Mouse (Mus musculus): ENCODE measurements around the gene Noc4l. TPM values are rescaled to one million over a fixed set of nuclear protein-coding genes. Genes with fewer than 3 reads are reported as not detected.
A peak's percentile ranks its signal among the peaks of the same experiment; 100 is the strongest.

The Noc4l gene
- polyA plus RNA-seq, 1 experiment from 2014 or later: 38.9 TPM

DNA sequence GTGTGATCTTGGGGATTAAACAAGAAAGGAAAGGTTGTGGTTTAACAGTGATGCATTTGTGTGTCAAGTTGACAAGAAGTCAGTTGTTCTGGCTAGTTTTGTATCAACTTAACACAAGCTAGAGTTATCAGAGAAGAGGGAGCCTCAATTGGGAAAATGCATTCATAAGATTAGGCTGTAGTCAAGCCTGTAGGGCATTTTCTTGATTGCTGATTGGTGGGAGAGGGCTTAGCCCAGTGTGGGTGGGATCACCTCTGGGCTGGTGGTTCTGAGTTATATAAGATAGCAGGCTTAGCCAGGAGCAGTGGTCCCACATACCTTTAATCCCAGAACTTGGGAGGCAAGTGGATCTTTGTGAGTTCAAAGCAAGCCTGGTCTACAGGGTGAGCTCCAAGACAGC is 6.8 kb downstream of the Noc4l start:
- no peaks in the 10 kb centered on the region for H3K9me3 ChIP-seq (ENCODE audit: control insufficient read depth, low read length)
- ATAC-seq (ENCODE audit: low read depth) (no peak), DNase-seq (ENCODE audit: low spot score) (no peak)
- no peaks in the 10 kb centered on the region for H3K4me1 ChIP-seq (ENCODE audit: control insufficient read depth, insufficient read depth, low read length)
- no peak overlapping the region for H3K4me2 ChIP-seq (ENCODE audit: low read depth, low read length)
- no peak overlapping the region for H3K9ac ChIP-seq (ENCODE audit: low read depth, low read length)
- H3K4me3 ChIP-seq (ENCODE audit: low read depth, low read length): no peak overlapping the region
- H3K27me3 ChIP-seq (replicated peaks; ENCODE audit: control insufficient read depth, insufficient read depth, low read length): no peaks in the 10 kb centered on the region
- H3K36me3 ChIP-seq (ENCODE audit: control insufficient read depth, insufficient read depth, low read length): peaks cover 58% of the 10 kb centered on the region
- H3K27ac ChIP-seq (replicated peaks; ENCODE audit: low read depth, low read length): no peak overlapping the region

DNA sequence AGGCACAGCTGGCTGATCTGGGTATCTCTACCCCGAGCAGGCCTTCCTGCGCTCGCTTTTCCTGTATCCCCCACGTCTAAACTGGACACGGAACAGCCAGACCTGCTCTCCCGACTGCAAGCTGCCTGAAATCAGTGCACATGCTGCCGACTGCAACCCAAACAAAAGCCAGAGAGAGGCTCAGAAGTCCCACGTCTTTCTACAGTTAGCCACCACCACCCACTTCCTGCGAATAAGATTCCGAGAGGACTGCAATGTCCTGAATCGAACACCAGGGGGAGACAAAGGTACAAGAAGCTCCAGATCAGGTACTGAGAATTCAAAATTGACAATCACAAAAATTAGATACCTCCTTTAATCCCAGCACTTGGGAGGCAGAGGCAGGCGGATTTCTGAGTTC is 13.8 kb downstream of the Noc4l start:
- H3K27ac ChIP-seq (replicated peaks; ENCODE audit: low read depth, low read length): no peak overlapping the region
- DNase-seq (ENCODE audit: low spot score) (peak; percentile 63), ATAC-seq (ENCODE audit: low read depth) (0 out of 2 replicates have a peak, but pooled peaks have one; percentile 62)
- no peaks in the 10 kb centered on the region for H3K4me1 ChIP-seq (ENCODE audit: control insufficient read depth, insufficient read depth, low read length)
- no peaks in the 10 kb centered on the region for H3K9me3 ChIP-seq (ENCODE audit: control insufficient read depth, low read length)
- peak overlapping the region; percentile 61; the same call in 1 of the 2 replicates for H3K9ac ChIP-seq (ENCODE audit: low read depth, low read length)
- H3K36me3 ChIP-seq (ENCODE audit: control insufficient read depth, insufficient read depth, low read length): no peaks in the 10 kb centered on the region
- H3K4me3 ChIP-seq (ENCODE audit: low read depth, low read length): no peak overlapping the region
- no peaks in the 10 kb centered on the region for H3K27me3 ChIP-seq (replicated peaks; ENCODE audit: control insufficient read depth, insufficient read depth, low read length)
- 22% methylated on average over 12 of the region's 12 CpGs for WGBS
- peak overlapping the region; percentile 46 for H3K4me2 ChIP-seq (ENCODE audit: low read depth, low read length)

DNA sequence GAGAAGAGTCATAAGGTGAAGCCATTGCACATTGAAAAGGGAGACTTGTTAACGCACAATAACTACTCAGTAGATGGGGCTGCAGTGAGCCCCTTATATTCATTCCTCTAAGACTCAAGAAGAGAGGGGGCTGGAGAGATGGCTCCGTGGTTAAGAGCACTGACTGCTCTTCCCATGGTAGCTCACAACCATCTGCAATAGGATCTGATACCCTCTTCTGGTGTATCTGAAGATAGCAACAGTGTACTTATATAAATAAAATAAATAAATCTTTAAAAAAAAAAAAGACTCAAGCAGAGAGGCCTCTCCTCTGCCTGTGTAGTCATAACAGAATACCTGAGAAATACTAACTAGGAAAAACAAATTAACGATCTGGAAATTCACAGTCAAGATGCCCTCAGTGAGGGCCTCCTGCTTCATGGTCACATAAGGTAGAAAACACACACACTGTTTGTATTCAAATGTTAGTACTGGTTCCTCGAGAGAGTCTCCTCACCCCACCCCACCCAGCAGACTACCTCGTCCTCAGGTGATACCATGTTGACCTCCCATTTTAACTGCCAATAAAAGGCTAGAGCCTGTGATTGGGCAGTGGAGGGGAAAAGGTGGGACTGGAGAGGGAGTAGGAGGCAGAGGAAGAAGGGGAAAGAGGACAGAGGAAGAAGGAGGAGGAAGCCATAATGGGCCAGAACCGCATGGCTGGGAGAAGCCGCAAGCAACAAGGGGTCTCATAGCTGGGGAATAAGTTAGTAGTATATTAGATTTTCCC is 14.7 kb downstream of the Noc4l start:
- no peaks in the 10 kb centered on the region for H3K9me3 ChIP-seq (ENCODE audit: control insufficient read depth, low read length)
- no peaks in the 10 kb centered on the region for H3K27me3 ChIP-seq (replicated peaks; ENCODE audit: control insufficient read depth, insufficient read depth, low read length)
- DNase-seq (ENCODE audit: low spot score) (no peak), ATAC-seq (ENCODE audit: low read depth) (no peak)
- H3K36me3 ChIP-seq (ENCODE audit: control insufficient read depth, insufficient read depth, low read length): no peaks in the 10 kb centered on the region
- no peaks in the 10 kb centered on the region for H3K4me1 ChIP-seq (ENCODE audit: control insufficient read depth, insufficient read depth, low read length)
- H3K4me3 ChIP-seq (ENCODE audit: low read depth, low read length): no peak overlapping the region
- H3K4me2 ChIP-seq (ENCODE audit: low read depth, low read length): no peak overlapping the region
- no peak overlapping the region for H3K9ac ChIP-seq (ENCODE audit: low read depth, low read length)
- no peak overlapping the region for H3K27ac ChIP-seq (replicated peaks; ENCODE audit: low read depth, low read length)
- WGBS: 81% methylated on average over 7 of the region's 7 CpGs

DNA sequence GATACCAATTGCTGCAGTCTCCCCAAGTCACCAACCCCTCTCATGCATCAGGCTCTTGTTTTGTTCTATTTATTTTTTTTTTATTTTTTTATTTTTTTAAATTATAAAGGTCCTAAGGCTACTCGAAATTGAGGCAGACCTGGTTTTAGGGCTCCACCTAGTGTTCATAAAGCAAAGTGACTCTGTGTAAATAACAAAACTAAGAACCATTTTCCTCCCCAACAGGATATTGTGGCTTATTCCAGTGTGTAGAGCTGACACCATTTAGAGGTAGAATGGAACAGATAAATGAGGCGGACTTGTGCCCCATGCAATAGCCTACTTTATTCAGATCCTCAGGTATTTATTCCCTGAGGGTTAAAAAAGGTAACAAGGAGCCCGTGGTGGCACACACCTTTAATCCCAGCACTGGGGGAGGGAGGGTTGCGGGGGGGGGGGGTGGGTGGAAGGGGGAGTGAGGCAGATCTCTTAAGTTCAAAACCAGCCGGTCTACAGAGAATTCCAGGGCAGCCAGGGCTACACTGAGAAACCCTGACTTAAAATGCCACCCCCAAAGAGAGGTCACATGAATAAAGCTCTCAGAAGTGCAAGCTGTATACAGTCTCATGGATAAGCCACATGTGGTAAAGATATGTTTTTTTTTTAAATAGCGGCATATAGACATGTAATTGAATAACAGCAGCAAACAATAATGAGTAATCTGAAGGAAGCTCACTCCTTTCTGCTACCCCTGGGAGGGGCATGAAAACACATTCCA is 17.1 kb downstream of the Noc4l start:
- DNase-seq (ENCODE audit: low spot score): peak; percentile 57
- 35% methylated on average over 6 of the region's 6 CpGs for WGBS
- Histone ChIP-seq H3K36me3 (ENCODE audit: control insufficient read depth, insufficient read depth, low read length) (no peaks in the 10 kb centered on the region), H3K27ac (replicated peaks; ENCODE audit: low read depth, low read length) (no peak overlapping the region), H3K4me3 (ENCODE audit: low read depth, low read length) (no peak overlapping the region), H3K9me3 (ENCODE audit: control insufficient read depth, low read length) (no peaks in the 10 kb centered on the region), H3K4me1 (ENCODE audit: control insufficient read depth, insufficient read depth, low read length) (no peaks in the 10 kb centered on the region), H3K9ac (ENCODE audit: low read depth, low read length) (no peak overlapping the region), H3K4me2 (ENCODE audit: low read depth, low read length) (no peak overlapping the region), H3K27me3 (replicated peaks; ENCODE audit: control insufficient read depth, insufficient read depth, low read length) (no peaks in the 10 kb centered on the region)
- ATAC-seq (ENCODE audit: low read depth): no peak

DNA sequence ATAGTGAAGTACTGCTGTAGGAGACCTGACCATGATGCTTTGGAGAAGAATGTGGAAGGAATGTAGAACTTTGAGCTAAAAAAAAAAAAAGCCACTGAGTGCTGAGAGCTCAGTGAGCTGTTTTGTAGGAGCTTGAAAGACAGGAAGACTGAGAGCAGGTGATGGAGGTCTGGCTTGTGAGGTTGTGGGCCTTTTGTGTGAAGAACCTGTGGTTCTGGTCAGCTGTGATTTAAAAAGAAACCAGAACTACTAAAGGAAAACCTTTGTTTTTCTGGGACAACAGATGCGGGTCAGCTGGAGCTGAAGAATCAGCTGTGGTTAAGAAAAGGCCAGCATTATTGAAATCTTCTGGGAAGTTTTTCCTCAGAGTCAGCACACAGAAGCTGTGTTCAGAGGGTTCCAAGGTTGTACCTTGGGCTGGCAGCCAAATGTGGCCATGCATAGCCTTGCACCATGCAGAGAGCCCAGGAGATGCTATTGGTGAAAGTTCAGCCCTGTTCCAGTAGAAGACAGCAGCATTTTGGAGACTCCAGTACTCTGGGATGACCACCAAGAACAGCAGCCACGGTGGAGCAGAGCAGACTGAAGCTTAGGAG is 23.6 kb downstream of the Noc4l start:
- Histone ChIP-seq H3K4me2 (ENCODE audit: low read depth, low read length) (no peak overlapping the region), H3K36me3 (ENCODE audit: control insufficient read depth, insufficient read depth, low read length) (no peaks in the 10 kb centered on the region), H3K4me3 (ENCODE audit: low read depth, low read length) (no peak overlapping the region), H3K9me3 (ENCODE audit: control insufficient read depth, low read length) (no peaks in the 10 kb centered on the region), H3K9ac (ENCODE audit: low read depth, low read length) (no peak overlapping the region), H3K27me3 (replicated peaks; ENCODE audit: control insufficient read depth, insufficient read depth, low read length) (no peaks in the 10 kb centered on the region), H3K4me1 (ENCODE audit: control insufficient read depth, insufficient read depth, low read length) (no peaks in the 10 kb centered on the region), H3K27ac (replicated peaks; ENCODE audit: low read depth, low read length) (no peak overlapping the region)
- WGBS: 63% methylated on average over 2 of the region's 2 CpGs
- ATAC-seq (ENCODE audit: low read depth) (no peak), DNase-seq (ENCODE audit: low spot score) (no peak)

DNA sequence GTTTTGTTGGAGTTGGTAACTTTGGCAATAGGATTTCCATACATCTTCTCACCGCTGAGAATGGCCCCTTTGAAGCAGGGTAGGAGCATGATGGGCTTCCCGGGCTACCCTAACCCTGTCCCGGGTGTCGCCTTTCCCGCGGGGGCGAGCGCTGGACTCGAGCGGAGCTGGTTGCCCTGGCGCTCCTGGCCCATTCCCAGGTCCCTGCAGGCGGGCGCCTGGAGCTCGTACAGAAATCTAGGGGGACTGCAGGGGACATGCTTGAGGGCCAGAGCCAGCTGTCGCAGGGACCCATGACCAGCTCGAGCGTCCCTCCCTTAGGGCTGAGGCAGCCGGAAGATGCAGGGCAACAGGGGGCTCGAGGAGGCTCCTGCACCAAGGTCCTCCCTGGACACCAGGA is 25.1 kb downstream of the Noc4l start:
- H3K36me3 ChIP-seq (ENCODE audit: control insufficient read depth, insufficient read depth, low read length): no peaks in the 10 kb centered on the region
- no peak for ATAC-seq (ENCODE audit: low read depth)
- H3K27ac ChIP-seq (replicated peaks; ENCODE audit: low read depth, low read length): no peak overlapping the region
- H3K4me1 ChIP-seq (ENCODE audit: control insufficient read depth, insufficient read depth, low read length): no peaks in the 10 kb centered on the region
- no peak overlapping the region for H3K9ac ChIP-seq (ENCODE audit: low read depth, low read length)
- DNase-seq (ENCODE audit: low spot score): no peak
- peak overlapping the region; percentile 2; the same call in 1 of the 2 replicates for H3K4me2 ChIP-seq (ENCODE audit: low read depth, low read length)
- WGBS: 20% methylated on average over 19 of the region's 19 CpGs
- H3K9me3 ChIP-seq (ENCODE audit: control insufficient read depth, low read length): no peaks in the 10 kb centered on the region
- no peak overlapping the region for H3K4me3 ChIP-seq (ENCODE audit: low read depth, low read length)
- H3K27me3 ChIP-seq (replicated peaks; ENCODE audit: control insufficient read depth, insufficient read depth, low read length): no peaks in the 10 kb centered on the region

DNA sequence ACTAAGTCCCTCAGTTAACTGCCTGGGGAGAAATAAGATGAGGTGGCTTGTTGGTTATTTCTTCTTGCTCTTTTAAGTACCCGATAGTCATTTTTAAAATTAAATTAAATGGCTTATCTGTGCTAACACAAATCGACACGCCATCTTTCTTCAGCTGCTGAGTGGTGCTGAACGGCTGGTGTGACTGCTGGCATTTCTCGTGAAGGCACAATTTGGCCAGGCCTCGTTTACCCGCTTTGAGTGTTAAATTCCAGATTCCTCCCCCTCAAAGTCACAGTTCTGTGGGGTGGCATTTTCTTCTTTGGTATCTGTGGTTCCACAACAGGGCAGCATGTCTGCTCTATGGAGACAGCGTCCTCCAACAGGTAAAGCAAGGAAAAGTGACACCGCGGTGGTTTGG is 25.9 kb downstream of the Noc4l start:
- Histone ChIP-seq H3K4me3 (ENCODE audit: low read depth, low read length) (no peak overlapping the region), H3K4me1 (ENCODE audit: control insufficient read depth, insufficient read depth, low read length) (no peaks in the 10 kb centered on the region), H3K27ac (replicated peaks; ENCODE audit: low read depth, low read length) (no peak overlapping the region), H3K9ac (ENCODE audit: low read depth, low read length) (no peak overlapping the region), H3K27me3 (replicated peaks; ENCODE audit: control insufficient read depth, insufficient read depth, low read length) (no peaks in the 10 kb centered on the region), H3K4me2 (ENCODE audit: low read depth, low read length) (no peak overlapping the region), H3K36me3 (ENCODE audit: control insufficient read depth, insufficient read depth, low read length) (no peaks in the 10 kb centered on the region), H3K9me3 (ENCODE audit: control insufficient read depth, low read length) (no peaks in the 10 kb centered on the region)
- DNase-seq (ENCODE audit: low spot score) (no peak), ATAC-seq (ENCODE audit: low read depth) (no peak)
- 72% methylated on average over 10 of the region's 10 CpGs for WGBS

DNA sequence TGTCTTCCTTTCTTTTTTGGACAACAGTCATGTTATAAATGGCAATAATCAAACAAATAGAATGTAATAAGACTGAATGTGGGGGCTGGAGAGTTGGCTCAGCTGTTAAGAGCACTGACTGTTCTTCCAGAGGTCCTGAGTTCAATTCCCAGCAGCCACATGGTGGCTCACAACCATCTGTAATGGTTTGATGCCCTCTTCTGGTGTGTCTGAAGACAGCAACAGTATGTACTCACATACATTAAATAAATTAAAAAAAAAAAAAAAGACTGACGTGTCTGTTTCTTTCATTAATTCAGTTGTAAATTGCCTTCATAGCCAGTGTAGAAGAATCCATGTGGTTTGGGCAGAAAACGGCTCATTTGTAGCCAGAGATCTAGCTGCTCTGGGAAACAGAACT is 28.9 kb downstream of the Noc4l start:
- Histone ChIP-seq H3K9ac (ENCODE audit: low read depth, low read length) (no peak overlapping the region), H3K27ac (replicated peaks; ENCODE audit: low read depth, low read length) (no peak overlapping the region), H3K4me3 (ENCODE audit: low read depth, low read length) (no peak overlapping the region), H3K4me1 (ENCODE audit: control insufficient read depth, insufficient read depth, low read length) (no peaks in the 10 kb centered on the region), H3K36me3 (ENCODE audit: control insufficient read depth, insufficient read depth, low read length) (no peaks in the 10 kb centered on the region), H3K27me3 (replicated peaks; ENCODE audit: control insufficient read depth, insufficient read depth, low read length) (no peaks in the 10 kb centered on the region), H3K4me2 (ENCODE audit: low read depth, low read length) (no peak overlapping the region), H3K9me3 (ENCODE audit: control insufficient read depth, low read length) (no peaks in the 10 kb centered on the region)
- ATAC-seq (ENCODE audit: low read depth) (no peak), DNase-seq (ENCODE audit: low spot score) (no peak)
- 78% methylated on average over 2 of the region's 2 CpGs for WGBS

Measured in embryonic facial prominence, embryonic 14.5 days (tissue).